Mouse (Mus musculus) cerebellum, adult 2 months (tissue): ENCODE measurements around the gene Kctd5.

Experiments used
- CTCF ChIP-seq: fragments of 200-500 bp; IDR thresholded peaks from 2 replicates; pipeline ENCODE4 v1.5.1; 2011; ENCODE audit warnings: low read depth, mild to moderate bottlenecking, control low read depth, low read length, moderate library complexity, borderline replicate concordance; ENCODE audit not compliant: insufficient read depth
- POLR2A ChIP-seq: fragments of 200-500 bp; IDR thresholded peaks from 2 replicates; pipeline ENCODE4 v1.6.1; 2011; ENCODE audit warnings: low read length, control low read depth, borderline replicate concordance; ENCODE audit not compliant: insufficient read depth

DNA sequence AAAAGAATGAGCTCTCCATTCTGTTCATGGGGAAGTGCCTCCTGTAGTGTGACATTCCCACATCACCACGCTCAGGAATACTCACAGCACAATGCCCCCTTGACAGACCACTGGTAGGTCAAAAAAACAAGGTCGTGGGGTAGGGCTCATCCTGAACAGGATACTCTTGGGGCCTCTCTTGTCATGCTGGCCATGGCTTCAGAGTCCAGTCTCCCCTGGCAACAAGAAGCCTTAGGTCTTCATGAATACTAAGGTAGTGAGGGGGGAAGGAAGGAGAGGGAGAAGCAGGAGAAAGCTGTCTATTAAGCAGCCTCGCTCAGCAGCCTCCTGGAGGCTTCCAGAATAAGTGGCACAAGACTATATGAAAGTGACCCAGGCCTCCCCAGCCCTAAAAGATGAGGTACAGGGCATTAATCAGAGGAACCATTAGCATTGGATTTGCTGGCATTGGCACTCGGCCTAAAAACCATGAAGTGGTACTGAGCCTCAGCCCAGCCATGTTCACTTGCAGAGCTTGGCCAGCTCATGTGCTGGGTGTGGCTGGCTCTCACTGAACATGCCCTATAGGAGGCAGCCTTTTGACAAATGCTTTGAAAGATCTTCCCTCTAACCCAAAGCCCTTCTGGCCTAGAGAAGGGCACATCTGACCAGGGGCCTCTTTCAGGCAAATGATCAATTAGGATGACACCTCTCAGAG lies 10.7 kb downstream of the Kctd5 start:
- no peak for TF ChIP-seq POLR2A
- no peak for TF ChIP-seq CTCF
